Mouse (Mus musculus): ENCODE results near the gene 4930579G24Rik. TPM values are rescaled to one million over a fixed set of nuclear protein-coding genes. Genes with fewer than 3 reads are reported as not detected.

The 4930579G24Rik gene
- polyA plus RNA-seq, 1 experiment from 2014 or later = 7.6 TPM

- DNase-seq (ENCODE audit: low spot score) (no peak), ATAC-seq (ENCODE audit: low FRiP score) (no peak)
- Histone ChIP-seq H3K9ac (no peak overlapping the region), H3K27ac (no peak overlapping the region), H3K27me3 (ENCODE audit: control insufficient read depth, insufficient read depth, low read length) (no peaks in the 10 kb centered on the region), H3K4me1 (replicated peaks; ENCODE audit: control insufficient read depth, insufficient read depth, low read length) (no peaks in the 10 kb centered on the region), H3K4me3 (replicated peaks; ENCODE audit: low read length) (no peak overlapping the region), H3K4me2 (replicated peaks) (no peak overlapping the region), H3K9me3 (ENCODE audit: control insufficient read depth, low read length) (no peaks in the 10 kb centered on the region), H3K36me3 (replicated peaks; ENCODE audit: control insufficient read depth, insufficient read depth) (no peaks in the 10 kb centered on the region)
- WGBS = 85% methylated on average over 5 of the region's 5 CpGs
Measured at GRCm38 (mm10) chr3:79674641-79675040, 45.8 kb downstream of the 4930579G24Rik start.

DNA sequence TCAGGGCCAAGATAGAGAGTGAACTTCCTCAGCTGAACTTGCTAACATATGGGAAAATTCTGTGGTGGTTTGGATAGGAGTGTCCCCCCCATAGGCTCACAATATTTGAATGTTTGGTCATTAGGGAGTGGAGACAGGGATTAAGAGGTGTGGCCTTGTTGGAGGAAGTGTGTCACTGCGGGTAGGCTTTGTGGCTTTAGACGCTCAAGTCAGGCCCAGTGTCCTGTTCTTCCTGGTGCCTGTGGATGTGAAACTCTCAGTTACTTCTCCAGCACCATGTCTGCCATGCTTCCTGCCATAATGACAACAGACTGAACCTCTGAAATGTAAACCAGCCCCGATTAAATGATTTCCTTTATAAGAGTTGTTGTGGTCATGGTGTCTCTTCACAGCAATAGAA lies 47.5 kb downstream of the 4930579G24Rik start:
- H3K4me1 ChIP-seq (replicated peaks; ENCODE audit: control insufficient read depth, insufficient read depth, low read length) = no peaks in the 10 kb centered on the region
- no peak for ATAC-seq (ENCODE audit: low FRiP score)
- no peak overlapping the region for H3K4me3 ChIP-seq (replicated peaks; ENCODE audit: low read length)
- DNase-seq (ENCODE audit: low spot score) = no peak
- no peak overlapping the region for H3K4me2 ChIP-seq (replicated peaks)
- H3K36me3 ChIP-seq (replicated peaks; ENCODE audit: control insufficient read depth, insufficient read depth) = no peaks in the 10 kb centered on the region
- H3K27ac ChIP-seq = no peak overlapping the region
- 90% methylated on average over 3 of the region's 3 CpGs for WGBS
- H3K27me3 ChIP-seq (ENCODE audit: control insufficient read depth, insufficient read depth, low read length) = no peaks in the 10 kb centered on the region
- no peak overlapping the region for H3K9ac ChIP-seq
- no peaks in the 10 kb centered on the region for H3K9me3 ChIP-seq (ENCODE audit: control insufficient read depth, low read length)

Other genes with a start within 250 kb of the 4930579G24Rik start
- gene Fnip2, start 61.3 kb upstream of the 4930579G24Rik start, polyA plus RNA-seq (2014; fragmentation: Nextera tagmentation; extraction: Ambion mirVana) = 5.9 and 9.9 TPM in 2 replicates
- 151 and 157 TPM in 2 replicates for gene Ppid, start 37.7 kb upstream of the 4930579G24Rik start, polyA plus RNA-seq (2014; fragmentation: Nextera tagmentation; extraction: Ambion mirVana)
- gene Etfdh, start 421 bp downstream of the 4930579G24Rik start, polyA plus RNA-seq (2014; fragmentation: Nextera tagmentation; extraction: Ambion mirVana) = 44.9 and 45.9 TPM in 2 replicates
- gene Rxfp1, start 108.8 kb downstream of the 4930579G24Rik start, polyA plus RNA-seq (2014; fragmentation: Nextera tagmentation; extraction: Ambion mirVana) = 0.05 and 0.17 TPM in 2 replicates
- 1.2 and 2.0 TPM in 2 replicates for gene Tmem144, start 223.7 kb downstream of the 4930579G24Rik start, polyA plus RNA-seq (2014; fragmentation: Nextera tagmentation; extraction: Ambion mirVana)

Data from hindbrain, embryonic 14.5 days (tissue).